Mouse (Mus musculus) heart, postnatal 36 days (tissue): Measurements from ENCODE around the gene Col1a1. TPM values are rescaled to one million over a fixed set of nuclear protein-coding genes. Genes with fewer than 3 reads are reported as not detected.

Source experiments
- DNase-seq, 2 experiments: peaks; one replicate each; pipeline ENCODE4 v3.0.0; 2021 to 2022
- intact Hi-C: fragments of 180-260 bp; cut with DNase I; formaldehyde crosslinking; loops from one replicate; pipeline ENCODE4 v1.15.1; 2025
- total RNA-seq, 2 experiments: library from RNA; stranded (reverse); gene quantifications; 2 replicates each; pipeline ENCODE4 v1.2.3; 2021

Col1a1 gene
- total RNA-seq, 2 experiments from 2014 or later, result 144 to 156 TPM

DNA sequence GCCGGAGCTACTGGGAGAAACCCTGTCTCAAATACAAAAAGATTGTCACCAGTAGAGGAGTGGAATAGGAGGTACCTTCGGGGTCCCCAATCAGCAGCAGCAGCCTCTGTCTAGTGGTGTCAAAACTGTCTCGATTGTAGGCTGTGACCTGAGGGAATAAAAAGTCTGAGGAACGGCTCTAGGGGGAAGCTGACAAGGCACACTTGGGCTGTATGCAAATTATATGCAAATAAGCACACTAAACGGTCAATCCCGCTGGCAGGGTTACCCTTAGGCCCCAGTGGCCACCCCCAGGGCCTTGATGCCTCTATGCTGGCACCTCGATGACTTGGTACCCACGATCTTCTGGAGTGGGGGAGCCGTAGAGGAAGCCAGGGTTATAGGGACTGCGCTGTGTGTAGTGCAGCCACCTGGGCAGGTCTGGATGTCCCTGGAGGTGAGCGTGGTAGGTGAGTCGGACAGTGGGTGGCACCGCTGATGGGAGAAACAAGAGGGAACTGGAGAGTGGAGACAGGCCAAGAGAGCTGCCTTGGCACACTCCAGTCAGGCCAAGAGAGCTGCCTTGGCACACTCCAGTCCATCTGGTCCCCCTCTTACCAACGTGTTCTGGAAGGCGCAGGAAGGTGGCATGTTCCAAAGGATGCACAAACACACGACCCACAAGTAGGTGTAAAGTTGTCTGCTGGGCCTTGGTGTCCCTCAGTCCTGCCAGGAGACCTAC lies 36.0 kb downstream of the Col1a1 start:
- intact Hi-C loops, result no loop called here
- DNase-seq, result no peak

DNA sequence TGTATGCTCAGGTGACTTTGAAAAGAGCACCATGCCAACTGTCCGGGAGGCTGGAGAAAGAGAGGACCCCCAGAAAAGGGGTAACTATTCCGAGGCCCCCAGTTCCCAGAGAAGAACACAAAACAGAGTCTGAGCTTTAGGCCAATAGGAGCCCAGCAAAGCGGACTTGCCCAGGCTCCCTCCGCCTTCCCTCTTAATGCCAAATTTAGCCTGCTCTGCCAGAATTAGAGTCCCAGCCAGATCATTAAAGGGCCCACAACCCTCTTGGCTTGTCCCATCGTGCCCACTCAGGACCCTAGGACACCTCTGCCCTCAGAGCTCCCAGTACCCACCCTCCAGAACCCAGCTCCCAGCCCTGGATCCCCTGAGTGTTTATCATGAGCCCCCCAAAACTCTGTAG lies 36.9 kb downstream of the Col1a1 start:
- no peak for DNase-seq
- intact Hi-C loops, result no loop called here

DNA sequence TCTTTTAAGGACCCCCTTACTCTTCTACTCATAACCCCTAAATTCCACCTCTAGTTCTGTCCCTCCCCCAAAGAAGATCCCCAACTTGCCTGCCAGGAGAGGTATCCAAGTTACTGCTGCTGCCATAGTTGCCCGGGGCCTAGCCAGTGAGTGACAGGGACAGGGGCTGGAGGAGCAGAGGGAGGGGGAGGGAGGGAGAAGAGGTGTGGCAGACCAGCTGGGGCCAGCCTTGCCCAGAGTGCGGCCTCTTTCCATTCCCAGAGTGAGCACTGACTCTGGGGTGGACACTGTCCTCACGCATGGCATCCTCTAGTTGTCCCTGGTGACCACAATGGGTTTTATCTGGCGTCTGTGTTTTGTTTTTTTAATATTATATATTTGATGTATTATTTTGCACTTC lies 37.3 kb downstream of the Col1a1 start:
- intact Hi-C loops, result no loop called here
- no peak for DNase-seq

DNA sequence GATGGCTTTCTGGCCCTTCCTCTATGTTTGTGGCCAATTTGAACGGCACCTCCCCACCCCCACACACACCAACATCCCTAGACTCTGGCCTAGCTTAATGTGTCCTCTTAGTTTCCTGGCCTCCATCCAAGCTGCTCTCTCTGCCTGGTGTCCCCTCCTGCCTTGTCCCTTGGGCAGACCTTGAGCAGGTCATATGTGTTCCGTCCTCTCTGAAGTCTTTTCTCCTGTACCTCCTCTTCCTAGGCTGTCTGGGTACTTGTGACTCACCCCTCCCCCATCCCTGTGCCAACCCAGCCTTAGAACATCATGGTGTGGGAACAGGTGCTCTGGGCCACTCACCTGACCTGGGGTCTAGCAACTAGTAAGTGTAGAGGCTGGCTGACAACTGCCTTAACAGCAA lies 38.9 kb downstream of the Col1a1 start:
- DNase-seq, result no peak

DNA sequence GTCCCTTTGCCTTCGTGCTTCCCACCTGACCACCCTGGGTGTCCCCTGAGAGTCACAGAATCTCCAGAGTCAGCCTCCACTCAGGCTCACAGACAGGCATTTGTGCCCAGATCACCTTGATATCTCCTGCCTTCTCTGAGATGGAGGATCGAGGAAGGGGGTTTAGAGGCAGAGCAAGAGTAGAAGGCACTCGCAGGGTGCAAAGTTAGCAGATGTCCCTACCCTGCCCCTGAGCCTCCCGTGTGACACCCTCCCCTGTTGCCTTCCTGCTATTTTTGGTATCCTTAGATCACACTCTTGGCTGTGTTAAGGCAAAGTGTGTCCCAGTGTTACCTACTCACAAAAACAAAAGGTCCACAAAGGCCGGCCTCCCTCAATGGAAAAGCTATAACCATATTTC lies 40.2 kb downstream of the Col1a1 start, which contains the start of gene Sgca:
Gene Sgca (minus strand): TSS at position 129 of the 400 bp plus-strand sequence.
- no peak for DNase-seq
- intact Hi-C loops, result no loop called here

More for the DNA sequence above, 38.9 kb downstream of the Col1a1 start:
- intact Hi-C loops, result no loop called here

DNA sequence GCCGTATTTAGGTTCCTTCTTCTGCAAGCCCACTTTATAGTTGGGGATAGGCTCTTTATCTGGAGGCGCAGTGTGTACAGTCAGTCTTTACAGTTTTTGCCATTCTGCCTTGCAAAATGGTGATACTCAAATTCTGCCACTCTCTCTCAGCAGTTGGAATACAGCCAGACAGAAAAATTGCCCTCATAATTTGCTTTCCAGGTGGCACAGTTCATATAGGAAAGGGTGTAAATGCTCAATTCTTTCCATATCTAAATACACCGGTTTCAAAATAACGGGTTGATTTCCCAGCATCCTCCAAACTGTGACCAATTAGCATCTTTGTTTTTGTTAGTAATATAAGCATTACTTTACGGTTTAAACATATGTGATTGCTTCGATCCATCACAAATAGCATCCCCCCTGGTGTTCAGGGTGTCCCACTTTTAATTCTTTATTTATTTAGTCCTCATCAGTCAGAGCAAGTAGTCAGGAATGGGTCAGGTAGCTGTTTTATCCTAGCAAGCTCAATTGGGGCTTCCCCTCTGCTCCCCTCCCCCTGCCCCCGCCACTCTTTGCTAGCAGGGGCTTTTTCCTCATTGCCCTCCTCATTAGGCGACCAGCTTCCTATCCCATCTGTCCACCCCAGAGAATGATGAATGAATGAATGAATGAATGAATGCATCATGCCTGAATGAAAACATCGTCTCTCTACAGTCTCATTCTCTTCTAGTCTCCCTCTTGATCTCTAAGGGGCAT lies 42.3 kb downstream of the Col1a1 start:
- intact Hi-C loops, result loop anchor here (1.0 to 2.0 kb wide), 2 partner anchors 23 to 62 kb away; partner anchors contain the start of gene Pdk2
- DNase-seq, result no peak

DNA sequence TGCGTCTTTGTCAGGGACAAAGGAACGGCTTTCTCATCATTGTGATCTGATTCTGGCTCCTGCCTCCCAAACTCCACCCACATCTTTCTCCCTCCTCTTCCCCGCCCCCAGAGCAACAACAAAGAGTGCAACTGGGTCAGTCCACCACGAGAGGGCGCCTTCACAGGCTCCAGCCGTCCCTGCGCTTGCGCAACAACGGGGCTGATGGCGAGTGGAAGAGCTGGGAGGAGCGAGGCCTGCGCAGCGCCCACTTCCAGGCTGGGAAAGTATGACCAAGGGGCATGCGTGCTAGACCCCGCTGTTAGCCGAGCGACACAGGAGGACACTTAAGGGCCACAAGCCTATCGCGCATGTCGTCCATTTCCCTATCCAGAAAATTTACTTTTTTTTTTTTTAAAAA lies 42.9 kb downstream of the Col1a1 start:
- intact Hi-C loops, result loop anchor here (1.0 to 2.0 kb wide), 3 partner anchors 11 to 62 kb away; partner anchors contain the start of gene Pdk2
- peak; percentile 97 to 98 for DNase-seq

DNA sequence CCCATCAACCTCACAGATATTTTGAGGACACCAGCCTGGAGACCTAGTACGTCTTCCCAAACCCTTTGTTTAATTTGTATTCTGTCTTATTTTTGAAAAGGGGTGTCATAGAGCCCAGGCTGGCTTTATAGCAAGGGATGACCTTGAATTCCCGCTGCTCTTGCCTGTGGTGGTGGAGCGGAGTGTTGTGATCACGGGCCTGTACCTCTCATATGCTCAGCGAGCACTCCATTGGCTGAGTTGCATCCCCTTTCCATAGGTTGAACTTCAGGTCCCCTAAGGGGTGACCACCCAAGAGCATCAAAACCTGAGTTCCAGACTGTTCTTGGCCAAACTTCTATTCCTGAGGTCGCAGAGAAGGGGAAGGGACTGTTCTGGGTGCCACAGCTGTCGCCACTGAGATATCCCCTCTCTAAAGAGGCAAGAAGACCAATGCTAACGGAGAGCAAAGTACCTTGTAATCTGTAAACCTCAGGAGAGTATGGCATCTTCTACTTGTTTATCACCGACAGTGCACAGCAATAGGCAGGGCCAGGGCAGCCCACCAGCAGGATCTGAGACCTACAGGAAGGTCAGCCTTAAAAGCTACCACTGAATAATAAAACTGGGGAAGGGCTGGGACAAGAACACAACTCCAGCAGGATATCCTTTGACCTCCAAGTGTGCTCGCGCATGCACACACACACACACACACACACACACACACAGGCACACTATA lies 43.6 kb downstream of the Col1a1 start:
- intact Hi-C loops, result loop anchor here (1.0 to 2.0 kb wide), 2 partner anchors 11 to 61 kb away; partner anchors contain the start of gene Pdk2
- DNase-seq, result no peak

DNA sequence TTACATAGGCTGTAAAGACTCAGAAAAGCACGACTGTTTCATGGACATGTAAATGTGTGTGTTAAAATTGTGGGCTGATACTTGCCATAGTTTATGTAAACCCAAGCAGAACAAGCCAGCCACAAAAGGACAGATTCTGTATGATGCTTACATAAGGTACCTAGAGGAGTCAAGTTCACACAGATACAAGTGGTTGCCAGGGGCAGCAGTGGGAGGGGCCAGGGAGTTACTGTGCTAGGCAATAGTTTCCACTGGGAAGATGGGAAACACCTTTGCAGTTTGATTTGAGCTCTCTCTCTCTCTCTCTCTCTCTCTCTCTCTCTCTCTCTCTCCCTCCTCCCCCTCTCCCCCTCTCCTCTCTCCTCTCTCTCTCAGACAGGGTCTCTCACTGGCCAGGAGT lies 49.1 kb downstream of the Col1a1 start:
- no peak for DNase-seq
- intact Hi-C loops, result no loop called here

DNA sequence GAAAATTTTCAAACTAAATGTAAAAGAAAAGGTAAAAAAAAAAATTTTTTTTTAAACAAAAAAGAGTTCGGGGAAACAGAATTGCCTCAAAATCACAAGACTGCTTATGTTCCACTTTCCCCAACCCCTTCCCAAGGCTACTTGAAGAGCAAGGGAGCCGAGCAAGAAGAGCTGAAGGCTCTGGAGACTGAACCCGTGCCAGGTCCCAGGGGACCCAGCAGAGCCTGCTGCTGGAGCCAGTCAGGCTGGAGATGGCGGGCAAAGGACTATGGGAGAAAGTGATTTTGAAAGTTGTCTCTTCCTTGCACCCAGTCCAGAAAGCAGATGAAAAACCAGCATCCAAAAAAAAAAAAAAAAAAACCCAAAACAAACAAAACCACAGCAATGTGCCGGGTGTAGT lies 49.8 kb downstream of the Col1a1 start:
- no peak for DNase-seq
- intact Hi-C loops, result no loop called here

DNA sequence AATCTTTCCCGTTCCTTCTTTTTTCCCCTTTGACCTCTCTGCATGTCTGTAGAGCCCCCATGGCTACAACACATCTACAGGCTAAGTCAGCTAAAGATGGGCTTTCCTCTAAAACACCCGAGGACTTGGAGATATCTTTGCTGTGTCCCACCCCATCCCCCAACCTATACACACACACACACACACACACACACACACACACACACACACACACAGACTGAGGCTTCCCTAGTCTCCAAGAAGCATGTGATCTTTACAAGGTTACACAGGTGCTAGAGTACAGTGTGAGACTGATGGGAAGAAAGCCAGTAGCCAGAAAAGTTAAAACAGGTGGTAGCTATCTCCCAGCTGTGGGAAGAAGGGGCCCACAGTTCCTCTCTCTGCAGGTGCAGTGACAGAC lies 50.4 kb downstream of the Col1a1 start:
- DNase-seq, result no peak
- intact Hi-C loops, result no loop called here

DNA sequence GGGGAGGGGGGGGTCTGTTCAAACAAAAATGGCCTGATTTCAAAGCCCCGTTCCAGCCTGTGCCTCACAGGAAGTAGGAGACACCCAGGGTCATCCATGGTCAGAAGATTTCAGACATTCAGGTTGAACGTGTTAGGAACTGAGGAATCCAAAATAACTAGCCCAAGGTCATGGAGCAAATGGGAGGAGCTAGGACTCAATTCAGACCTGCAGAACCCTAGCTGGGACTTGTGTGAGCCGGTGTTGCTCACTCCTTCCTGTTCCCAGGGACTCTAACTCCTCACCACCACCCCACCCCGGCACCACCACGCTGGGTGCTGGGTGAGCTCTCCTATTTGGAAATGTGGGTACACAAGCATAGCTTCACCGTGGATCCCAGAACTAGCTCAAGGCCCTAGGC lies 51.3 kb downstream of the Col1a1 start:
- intact Hi-C loops, result no loop called here
- no peak for DNase-seq

DNA sequence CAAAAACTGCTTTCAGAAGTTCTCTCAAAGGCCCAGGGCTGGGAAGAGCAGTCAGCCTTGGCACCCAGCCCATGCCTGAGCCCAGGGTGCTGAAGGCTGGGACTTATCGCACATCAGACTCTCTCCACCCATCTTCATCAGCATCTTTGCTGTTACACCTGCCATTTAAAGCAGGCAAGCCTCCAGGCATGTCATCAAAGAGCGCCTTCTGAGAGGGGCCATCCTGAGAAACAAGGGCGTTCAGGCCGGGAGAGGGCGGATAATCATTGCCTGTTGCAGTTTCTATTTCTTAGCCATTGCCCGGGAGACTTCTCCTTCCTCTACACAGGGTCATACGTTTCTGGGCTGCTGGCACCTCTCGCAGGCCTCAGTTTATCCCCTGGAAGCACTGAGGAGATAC lies 51.8 kb downstream of the Col1a1 start:
- intact Hi-C loops, result no loop called here
- DNase-seq, result no peak

DNA sequence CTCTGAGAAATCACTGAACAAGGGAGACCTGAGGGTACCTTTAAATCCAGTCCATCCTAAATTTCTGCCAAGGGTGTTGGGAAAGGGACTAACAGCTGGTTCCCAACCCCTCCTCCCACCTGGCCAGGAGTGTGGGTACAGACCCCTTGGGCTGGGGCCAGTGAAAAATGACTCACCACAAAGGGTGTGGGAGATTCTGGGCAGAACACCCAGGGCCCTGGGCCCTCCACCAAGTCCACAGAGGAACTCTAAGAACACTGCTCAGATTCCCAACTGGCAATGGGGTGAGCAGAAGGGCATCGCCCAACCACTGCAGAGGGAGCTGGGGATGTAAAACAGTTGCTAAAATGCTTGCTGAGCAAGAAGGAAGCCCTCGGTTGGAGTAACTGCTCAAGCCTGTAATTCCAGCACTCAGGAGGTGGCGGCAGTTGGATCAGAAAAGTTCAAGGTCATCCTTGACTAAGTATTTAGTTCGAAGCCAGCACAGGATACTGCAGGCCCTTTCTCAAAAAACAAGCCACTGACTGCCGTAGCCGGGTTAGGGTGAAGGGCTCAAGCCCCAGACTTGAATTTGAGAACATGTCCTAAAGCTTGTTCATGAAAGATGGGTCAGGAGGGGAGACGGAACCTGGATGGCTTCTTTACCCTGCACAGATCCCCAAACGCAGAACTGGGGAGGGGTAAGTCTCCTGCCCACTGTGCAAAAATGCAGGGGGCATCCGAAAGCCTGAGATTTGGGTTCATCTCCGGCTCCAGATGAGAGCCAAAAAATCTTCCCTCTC lies 52.9 kb downstream of the Col1a1 start:
- intact Hi-C loops, result no loop called here
- DNase-seq, result peak in 1 of 2 experiments; percentile 59

DNA sequence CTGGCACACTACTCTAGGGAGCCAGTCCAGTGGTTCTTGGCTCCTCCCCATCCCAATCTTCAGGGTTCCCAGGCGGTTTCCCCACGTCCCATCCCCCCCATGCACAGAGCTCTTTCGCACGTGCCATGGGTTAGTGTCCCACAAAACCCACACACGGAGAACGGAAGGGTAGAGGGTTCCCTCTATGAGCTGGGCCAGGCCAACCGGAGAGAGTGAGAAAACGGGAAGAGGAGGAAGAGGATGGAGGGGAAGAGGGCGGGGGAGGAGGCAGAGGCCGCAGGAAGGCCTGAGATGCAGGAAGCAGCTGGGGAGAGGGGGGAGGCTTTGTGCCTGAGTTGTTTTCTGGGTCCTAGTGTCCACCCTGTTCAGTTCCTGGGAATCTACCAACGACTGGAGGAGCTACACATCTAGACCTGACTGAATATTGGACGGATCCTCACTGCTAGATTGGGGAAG lies 53.6 kb downstream of the Col1a1 start:
- intact Hi-C loops, result loop anchor here (1.0 kb wide), 2 partner anchors 10 to 31 kb away; no protein-coding TSS in a partner anchor
- DNase-seq, result peak; percentile 77 to 83

DNA sequence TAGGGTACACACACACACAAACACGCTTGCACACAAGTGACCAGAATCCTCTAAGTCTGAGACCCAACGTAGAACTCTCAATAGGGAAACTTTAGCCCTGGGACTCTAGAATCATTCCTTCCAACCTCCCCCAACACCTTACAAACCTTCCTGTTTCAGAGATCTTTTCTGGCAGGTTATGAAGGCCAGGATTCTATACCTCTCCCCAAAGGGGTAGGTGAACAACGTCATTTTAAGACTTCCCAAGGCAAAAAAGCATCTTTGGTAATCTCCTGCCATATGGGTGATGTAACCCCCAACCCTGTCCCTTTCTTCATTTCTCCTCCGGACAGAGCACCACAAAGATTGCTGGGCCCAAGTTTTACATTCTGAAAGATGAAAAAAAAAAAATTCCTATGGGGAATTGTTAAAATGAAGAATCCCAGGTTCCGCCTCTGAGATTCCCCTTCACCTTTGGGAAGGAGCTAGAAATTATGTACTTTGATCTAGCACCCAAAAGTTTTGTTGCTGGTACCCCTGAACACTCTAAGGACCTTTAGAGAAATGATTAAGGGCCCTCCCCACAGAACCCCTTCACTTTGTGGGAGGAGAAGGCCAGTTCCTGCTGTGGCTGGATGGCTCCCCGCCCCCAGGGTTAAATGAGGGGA lies 54.2 kb downstream of the Col1a1 start:
- intact Hi-C loops, result loop anchor here (1.0 kb wide), 2 partner anchors 11 to 32 kb away; no protein-coding TSS in a partner anchor
- no peak for DNase-seq

DNA sequence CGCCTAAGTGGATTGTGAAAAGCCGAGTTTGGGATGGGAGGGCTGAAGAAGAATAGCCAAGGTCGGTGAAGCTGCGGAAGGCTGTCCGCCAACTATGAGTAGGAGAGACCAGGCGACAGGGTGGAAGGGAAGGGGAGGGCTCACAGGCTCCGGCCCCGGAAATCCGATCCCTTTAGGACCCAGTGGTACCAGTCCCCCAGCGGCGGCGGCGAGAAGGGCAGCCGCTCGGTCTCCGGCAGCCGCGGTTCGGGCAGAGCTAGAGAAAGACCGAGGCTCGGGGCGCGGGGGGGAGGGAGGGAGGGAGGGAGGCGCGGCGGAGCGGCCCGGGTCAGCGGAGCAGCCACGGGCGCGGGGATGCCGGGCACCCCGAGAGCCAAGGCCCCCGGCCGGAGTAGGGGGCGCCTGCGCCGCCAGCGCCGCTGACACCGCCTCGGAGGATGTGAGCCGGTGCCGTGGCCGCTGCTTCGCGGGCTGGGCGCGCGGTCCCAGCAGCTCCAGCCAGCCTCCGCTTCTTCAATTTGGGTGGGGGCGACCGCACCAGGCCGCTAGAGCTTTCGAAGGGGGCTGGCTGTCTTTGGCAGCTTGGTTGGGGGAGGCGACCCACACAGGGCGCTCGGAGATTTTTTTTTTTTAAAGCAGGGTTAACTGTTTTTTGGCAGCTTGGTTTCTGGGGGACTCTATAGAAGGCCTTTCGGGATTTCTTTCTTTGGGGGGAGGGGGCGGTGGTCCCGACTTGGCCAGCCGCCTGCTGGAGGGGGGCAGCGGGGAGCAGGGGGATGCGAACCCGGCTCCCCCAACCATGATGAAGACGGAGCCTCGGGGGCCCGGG lies 54.9 kb downstream of the Col1a1 start, which contains the start of gene Ppp1r9b:
Gene Ppp1r9b (plus strand): TSS at position 287 of the 829 bp plus-strand sequence.
- intact Hi-C loops, result loop anchor here (1.0 kb wide), 2 partner anchors 12 to 33 kb away; no protein-coding TSS in a partner anchor

DNA sequence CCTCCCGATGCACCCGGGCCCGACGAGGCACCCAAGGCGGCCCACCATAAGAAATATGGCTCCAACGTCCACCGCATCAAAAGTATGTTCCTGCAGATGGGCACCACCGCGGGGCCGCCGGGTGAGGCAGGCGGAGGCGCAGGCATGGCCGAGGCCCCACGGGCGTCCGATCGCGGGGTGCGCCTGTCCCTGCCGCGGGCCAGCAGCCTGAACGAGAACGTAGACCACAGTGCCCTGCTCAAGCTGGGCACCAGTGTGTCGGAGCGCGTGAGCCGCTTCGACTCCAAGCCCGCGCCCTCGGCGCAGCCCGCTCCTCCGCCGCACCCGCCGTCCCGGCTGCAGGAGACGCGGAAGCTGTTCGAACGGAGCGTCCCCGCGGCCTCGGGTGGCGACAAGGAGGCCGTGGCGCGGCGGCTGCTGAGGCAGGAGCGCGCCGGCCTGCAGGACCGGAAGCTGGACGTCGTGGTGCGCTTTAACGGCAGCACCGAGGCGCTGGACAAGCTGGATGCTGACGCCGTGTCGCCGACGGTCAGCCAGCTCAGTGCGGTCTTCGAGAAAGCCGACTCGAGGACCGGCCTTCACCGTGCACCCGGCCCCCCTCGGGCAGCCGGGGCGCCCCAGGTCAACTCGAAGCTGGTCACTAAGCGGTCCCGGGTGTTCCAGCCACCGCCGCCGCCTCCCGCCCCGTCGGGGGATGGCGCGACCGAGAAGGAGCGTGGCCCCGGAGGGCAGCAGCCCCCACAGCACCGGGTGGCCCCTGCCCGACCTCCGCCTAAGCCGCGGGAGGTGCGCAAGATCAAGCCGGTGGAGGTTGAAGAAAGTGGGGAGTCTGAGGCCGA lies 55.8 kb downstream of the Col1a1 start:
- peak; percentile 69 to 78 for DNase-seq
- intact Hi-C loops, result no loop called here

More for the DNA sequence above, 54.9 kb downstream of the Col1a1 start, which contains the start of gene Ppp1r9b:
- DNase-seq, result peak; percentile 94 to 95
